Mouse (Mus musculus): ENCODE results near the gene Trem1.

Gene Trem1

GRCm38 (mm10) chr17:48232518-48232917, at the start of gene Trem1:
Trem1 (plus strand) TSS chr17:48232768.
- DNase-seq = peak; percentile 42 to 51

- peak in 1 of 2 experiments; percentile 21 for DNase-seq
Measured at GRCm38 (mm10) chr17:48185252-48185651, 47.3 kb upstream of the Trem1 start.

GRCm38 (mm10) chr17:48192366-48192765, 40.2 kb upstream of the Trem1 start:
- DNase-seq = no peak

- peak in 1 of 2 experiments; percentile 2 for DNase-seq
Measured at GRCm38 (mm10) chr17:48203086-48203485, 29.5 kb upstream of the Trem1 start.

GRCm38 (mm10) chr17:48212596-48212995, 20.0 kb upstream of the Trem1 start:
- DNase-seq = no peak

- DNase-seq = no peak
Measured at GRCm38 (mm10) chr17:48213511-48213910, 19.1 kb upstream of the Trem1 start.

GRCm38 (mm10) chr17:48215429-48215828, 17.1 kb upstream of the Trem1 start:
- DNase-seq = no peak

GRCm38 (mm10) chr17:48230680-48231079, 1.9 kb upstream of the Trem1 start:
- peak; percentile 8 to 14 for DNase-seq

GRCm38 (mm10) chr17:48233789-48234188, 1.2 kb downstream of the Trem1 start:
- DNase-seq = peak in 1 of 2 experiments; percentile 2

- no peak for DNase-seq
Measured at GRCm38 (mm10) chr17:48234550-48234949, 2.0 kb downstream of the Trem1 start.

- no peak for DNase-seq
Measured at GRCm38 (mm10) chr17:48235773-48236370, 3.3 kb downstream of the Trem1 start.

- DNase-seq = no peak
Measured at GRCm38 (mm10) chr17:48237621-48238020, 5.1 kb downstream of the Trem1 start.

- DNase-seq = peak; percentile 48 to 51
Measured at GRCm38 (mm10) chr17:48247221-48247928, 14.8 kb downstream of the Trem1 start, which contains the start of gene Trem3. Trem3 (plus strand) TSS chr17:48247777.

- DNase-seq = no peak
Measured at GRCm38 (mm10) chr17:48249039-48249438, 16.5 kb downstream of the Trem1 start.

GRCm38 (mm10) chr17:48249501-48249900, 16.9 kb downstream of the Trem1 start:
- no peak for DNase-seq

GRCm38 (mm10) chr17:48250631-48251030, 18.1 kb downstream of the Trem1 start:
- DNase-seq = no peak

- no peak for DNase-seq
Measured at GRCm38 (mm10) chr17:48256575-48256974, 24.0 kb downstream of the Trem1 start.

- no peak for DNase-seq
Measured at GRCm38 (mm10) chr17:48261868-48262267, 29.3 kb downstream of the Trem1 start.

- DNase-seq = peak in 1 of 2 experiments; percentile 22
Measured at GRCm38 (mm10) chr17:48263741-48264362, 31.3 kb downstream of the Trem1 start, which contains the start of gene Treml4. Treml4 (plus strand) TSS chr17:48264295.

GRCm38 (mm10) chr17:48264662-48265061, 32.1 kb downstream of the Trem1 start:
- no peak for DNase-seq

GRCm38 (mm10) chr17:48266138-48266537, 33.6 kb downstream of the Trem1 start:
- no peak for DNase-seq

- DNase-seq = no peak
Measured at GRCm38 (mm10) chr17:48266610-48267304, 34.2 kb downstream of the Trem1 start.

- DNase-seq = no peak
Measured at GRCm38 (mm10) chr17:48267591-48267990, 35.0 kb downstream of the Trem1 start.

All from lung, postnatal 4 days (tissue).